Mouse (Mus musculus) E14TG2a.4 (cell line): ENCODE data around the gene Stat5b.
A peak's percentile ranks its signal among the peaks of the same experiment; 100 is the strongest.

Experiments
- H3K27me3 ChIP-seq: 2 replicates; pipeline ENCODE4 v1.6.1; 2014; ENCODE audit warnings: low read length, control low read depth; ENCODE audit not compliant: insufficient read depth
- H3K36me3 ChIP-seq: 2 replicates; pipeline ENCODE4 v1.6.1; 2014; ENCODE audit warnings: low read length, control low read depth; ENCODE audit not compliant: insufficient read depth
- H3K4me1 ChIP-seq: replicated peaks from 2 replicates; pipeline ENCODE4 v1.6.1; 2014; ENCODE audit warnings: low read depth, low read length, control low read depth
- H3K4me3 ChIP-seq: replicated peaks from 2 replicates; pipeline ENCODE4 v1.5.1; 2014; ENCODE audit warnings: mild to moderate bottlenecking, low read length
- H3K9me3 ChIP-seq: 2 replicates; pipeline ENCODE4 v1.6.1; 2014; ENCODE audit warnings: low read length, control low read depth
- CTCF ChIP-seq: conservative IDR thresholded peaks from 2 replicates; pipeline ENCODE4 v1.5.1; 2014; ENCODE audit warnings: low read length
- NANOG ChIP-seq: IDR thresholded peaks from 2 replicates; pipeline ENCODE4 v1.6.1; 2014; ENCODE audit warnings: borderline replicate concordance, low read length, mixed read lengths
- POU5F1 ChIP-seq: IDR thresholded peaks from 2 replicates; pipeline ENCODE4 v1.6.1; 2014; ENCODE audit warnings: low read length, borderline replicate concordance

Stat5b gene

GRCm38 (mm10) chr11:100850778-100851528 is 429 bp upstream of the Stat5b start:
- H3K4me3 ChIP-seq: peak overlapping the region; percentile 85
- no peak for TF ChIP-seq NANOG
- no peak for TF ChIP-seq CTCF
- TF ChIP-seq POU5F1: no peak
- no peaks in the 10 kb centered on the region for H3K9me3 ChIP-seq
- H3K27me3 ChIP-seq: peaks cover 76% of the 10 kb centered on the region
- H3K36me3 ChIP-seq: no peaks in the 10 kb centered on the region
- peaks cover 32% of the 10 kb centered on the region for H3K4me1 ChIP-seq

- Histone ChIP-seq H3K4me1 (peaks cover 18% of the 10 kb centered on the region), H3K4me3 (peak overlapping the region; percentile 85), H3K27me3 (peaks cover 72% of the 10 kb centered on the region), H3K36me3 (no peaks in the 10 kb centered on the region), H3K9me3 (no peaks in the 10 kb centered on the region)
- TF ChIP-seq NANOG: no peak
- TF ChIP-seq CTCF: no peak
- no peak for TF ChIP-seq POU5F1
Measured at GRCm38 (mm10) chr11:100849456-100850037, 977 bp downstream of the Stat5b start.

GRCm38 (mm10) chr11:100848789-100849379 is 1.6 kb downstream of the Stat5b start:
- peaks cover 12% of the 10 kb centered on the region for H3K4me1 ChIP-seq
- H3K27me3 ChIP-seq: peaks cover 66% of the 10 kb centered on the region
- TF ChIP-seq NANOG (no peak), CTCF (no peak), POU5F1 (no peak)
- no peaks in the 10 kb centered on the region for H3K9me3 ChIP-seq
- H3K36me3 ChIP-seq: no peaks in the 10 kb centered on the region
- H3K4me3 ChIP-seq: no peak overlapping the region

GRCm38 (mm10) chr11:100848080-100848479 is 2.4 kb downstream of the Stat5b start:
- TF ChIP-seq CTCF (no peak), NANOG (no peak), POU5F1 (no peak)
- Histone ChIP-seq H3K27me3 (peaks cover 58% of the 10 kb centered on the region), H3K4me3 (no peak overlapping the region), H3K36me3 (no peaks in the 10 kb centered on the region), H3K4me1 (peaks cover 12% of the 10 kb centered on the region), H3K9me3 (no peaks in the 10 kb centered on the region)

- TF ChIP-seq CTCF (no peak), NANOG (no peak), POU5F1 (no peak)
- Histone ChIP-seq H3K9me3 (no peaks in the 10 kb centered on the region), H3K4me3 (no peak overlapping the region), H3K36me3 (no peaks in the 10 kb centered on the region), H3K27me3 (peaks cover 53% of the 10 kb centered on the region), H3K4me1 (peaks cover 12% of the 10 kb centered on the region)
Measured at GRCm38 (mm10) chr11:100847572-100847971, 3.0 kb downstream of the Stat5b start.

GRCm38 (mm10) chr11:100845793-100846192 is 4.7 kb downstream of the Stat5b start:
- Histone ChIP-seq H3K9me3 (no peaks in the 10 kb centered on the region), H3K27me3 (peaks cover 36% of the 10 kb centered on the region)

GRCm38 (mm10) chr11:100844121-100844520 is 6.4 kb downstream of the Stat5b start:
- no peaks in the 10 kb centered on the region for H3K36me3 ChIP-seq
- peaks cover 23% of the 10 kb centered on the region for H3K27me3 ChIP-seq
- TF ChIP-seq POU5F1: no peak
- no peak for TF ChIP-seq NANOG
- no peak for TF ChIP-seq CTCF
- peaks cover 6% of the 10 kb centered on the region for H3K4me1 ChIP-seq
- H3K9me3 ChIP-seq: no peaks in the 10 kb centered on the region
- H3K4me3 ChIP-seq: no peak overlapping the region

More at GRCm38 (mm10) chr11:100845793-100846192, 4.7 kb downstream of the Stat5b start:
- Histone ChIP-seq H3K4me1 (peaks cover 10% of the 10 kb centered on the region), H3K4me3 (no peak overlapping the region), H3K36me3 (no peaks in the 10 kb centered on the region)
- TF ChIP-seq POU5F1: no peak

- no peaks in the 10 kb centered on the region for H3K36me3 ChIP-seq
- H3K4me3 ChIP-seq: no peak overlapping the region
- H3K4me1 ChIP-seq: peaks cover 6% of the 10 kb centered on the region
- peaks cover 15% of the 10 kb centered on the region for H3K27me3 ChIP-seq
- TF ChIP-seq NANOG (no peak), POU5F1 (no peak), CTCF (no peak)
- no peaks in the 10 kb centered on the region for H3K9me3 ChIP-seq
Measured at GRCm38 (mm10) chr11:100843070-100843669, 7.4 kb downstream of the Stat5b start.
